Mouse (Mus musculus) bone marrow, adult 2 months (tissue): Measurements from ENCODE around the gene Lbhd1.

Experiments used
- CTCF ChIP-seq: fragments of 200-500 bp; IDR thresholded peaks from 2 replicates; pipeline ENCODE4 v1.5.1; 2011; ENCODE audit warnings: low read length, control low read depth; ENCODE audit not compliant: control insufficient read depth, insufficient read depth
- POLR2A ChIP-seq: fragments of 200-500 bp; IDR thresholded peaks from 2 replicates; pipeline ENCODE4 v1.6.1; 2011; ENCODE audit warnings: low read depth, mild to moderate bottlenecking, control low read depth, low read length, borderline replicate concordance; ENCODE audit not compliant: control insufficient read depth

DNA sequence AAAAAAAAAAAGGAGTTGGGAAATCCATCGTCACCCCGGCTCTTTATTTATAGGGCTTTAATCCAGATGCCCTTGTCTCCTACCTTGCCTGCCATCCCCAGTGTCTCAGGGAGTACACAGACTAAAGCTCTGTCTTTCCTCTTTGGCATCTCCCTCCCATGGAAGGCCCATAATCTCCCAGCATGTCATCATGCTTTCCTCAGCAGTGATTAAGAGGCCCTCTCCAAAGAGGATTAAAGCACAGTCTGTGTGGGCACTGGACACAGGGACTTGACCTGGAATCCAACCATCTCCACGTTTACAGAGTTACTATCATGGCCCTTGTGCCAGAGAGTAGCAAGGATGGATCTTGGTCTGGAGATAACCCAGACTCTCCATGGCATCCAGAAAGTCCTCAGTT, at the start of gene Lbhd1, which contains the start of gene Gm49403:
- TF ChIP-seq CTCF (no peak), POLR2A (no peak)
